Mouse (Mus musculus) heart, postnatal 0 days (tissue): ENCODE results near the gene Gm20696.

Source experiments
- CTCF ChIP-seq: IDR thresholded peaks from 2 replicates; pipeline ENCODE4 v1.5.1; 2016; ENCODE audit warnings: antibody characterized with exemption, control low read depth, low read depth
- EP300 ChIP-seq: IDR thresholded peaks from 2 replicates; pipeline ENCODE4 v1.6.1; 2016; ENCODE audit warnings: antibody characterized with exemption, low read depth

- TF ChIP-seq CTCF (no peak), EP300 (no peak)
Measured at GRCm38 (mm10) chr6:99654343-99654742, 12.3 kb downstream of the Gm20696 start.
